Mouse (Mus musculus) lung, embryonic 14.5 days (tissue): ENCODE data around the gene Csnk1d. TPM values are rescaled to one million over a fixed set of nuclear protein-coding genes. Genes with fewer than 3 reads are reported as not detected.

Source experiments
- ATAC-seq: fragments of 200-750 bp; cut with Nextera tagmentation; 2 replicates; pipeline ENCODE4 v1.8.0; 2017; ENCODE audit warnings: mild to moderate bottlenecking, moderate TSS enrichment, moderate library complexity; ENCODE audit not compliant: insufficient read depth
- DNase-seq: peaks from one replicate; pipeline ENCODE4 v3.0.0-alpha.2; 2015
- H3K27ac ChIP-seq: fragments of 300-500 bp; sonication (generic); 2 replicates; pipeline ENCODE4 v1.5.1; 2014; ENCODE audit warnings: low read depth, mild to moderate bottlenecking, moderate library complexity
- H3K27me3 ChIP-seq: fragments of 300-500 bp; sonication (generic); 2 replicates; pipeline ENCODE4 v1.6.1; 2014; ENCODE audit warnings: low read length, control low read depth; ENCODE audit not compliant: insufficient read depth
- H3K36me3 ChIP-seq: fragments of 300-500 bp; sonication (generic); 2 replicates; pipeline ENCODE4 v1.6.1; 2014; ENCODE audit warnings: control low read depth; ENCODE audit not compliant: insufficient read depth
- H3K4me1 ChIP-seq: fragments of 300-500 bp; sonication (generic); 2 replicates; pipeline ENCODE4 v1.6.1; 2014; ENCODE audit warnings: antibody characterized with exemption, control low read depth; ENCODE audit not compliant: insufficient read depth
- H3K4me2 ChIP-seq: fragments of 300-500 bp; sonication (generic); 2 replicates; pipeline ENCODE4 v1.6.1; 2014; ENCODE audit warnings: mild to moderate bottlenecking
- H3K4me3 ChIP-seq: fragments of 300-500 bp; sonication (generic); 2 replicates; pipeline ENCODE4 v1.5.1; 2014; ENCODE audit warnings: low read depth, low read length
- H3K9ac ChIP-seq: fragments of 300-500 bp; sonication (generic); 2 replicates; pipeline ENCODE4 v1.6.1; 2014
- H3K9me3 ChIP-seq: fragments of 300-500 bp; sonication (generic); 2 replicates; pipeline ENCODE4 v1.6.1; 2016; ENCODE audit warnings: low read depth, low read length, control low read depth
- CTCF ChIP-seq: IDR thresholded peaks from 2 replicates; pipeline ENCODE4 v1.5.1; 2016; ENCODE audit warnings: antibody characterized with exemption, low read depth
- WGBS: fragments of 180-500 bp; shearing (Covaris S2); extraction: QIAGEN DNeasy Blood & Tissue Kit; methylation state at CpG from one replicate; pipeline ENCODE4 v1.1.7; 2014; 5-methylcytosine and 5-hydroxymethylcytosine counted together
- polyA plus RNA-seq: library from polyadenylated mRNA; unstranded; fragments of >200 nt; fragmentation: Nextera tagmentation; extraction: Ambion mirVana; gene quantifications from 2 replicates; pipeline ENCODE4 v1.2.1, GENCODE M21; 2014

The Csnk1d gene
- polyA plus RNA-seq, 1 experiment from 2014 or later: 89.8 TPM

DNA sequence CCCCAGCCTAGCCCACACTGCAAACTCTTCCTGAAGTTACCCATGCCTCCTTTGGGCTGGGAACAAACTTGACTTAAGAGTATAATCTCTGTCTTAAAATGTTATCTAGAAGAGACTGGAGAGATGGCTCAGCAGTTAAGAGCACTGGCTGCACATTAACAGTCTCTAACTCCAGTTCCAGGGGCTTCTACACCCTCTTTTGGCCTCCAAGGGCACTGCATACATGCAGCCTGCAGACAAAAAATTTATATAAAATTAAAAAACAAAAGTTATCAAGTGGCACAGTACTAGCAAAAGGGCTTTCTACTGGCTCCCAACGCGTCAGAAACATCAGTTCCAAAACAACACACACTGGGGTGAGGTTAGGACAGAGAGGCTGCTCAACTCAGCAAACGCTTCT lies 3.5 kb downstream of the Csnk1d start:
- TF ChIP-seq CTCF: no peak
- Histone ChIP-seq H3K4me2 (no peak overlapping the region), H3K9ac (0 out of 2 replicates have a peak overlapping the region, but pooled peaks have one; percentile 23), H3K4me3 (no peak overlapping the region), H3K27me3 (no peaks in the 10 kb centered on the region), H3K27ac (no peak overlapping the region), H3K4me1 (peaks cover 17% of the 10 kb centered on the region), H3K9me3 (no peaks in the 10 kb centered on the region), H3K36me3 (peaks cover 46% of the 10 kb centered on the region)
- ATAC-seq (no peak), DNase-seq (no peak)
- WGBS: 69% methylated on average over 3 of the region's 3 CpGs

GRCm38 (mm10) chr11:120984448-120985330 lies 6.4 kb downstream of the Csnk1d start:
- H3K27ac ChIP-seq: no peak overlapping the region
- no peak overlapping the region for H3K4me3 ChIP-seq
- DNase-seq (no peak), ATAC-seq (no peak)
- H3K9me3 ChIP-seq: no peaks in the 10 kb centered on the region
- H3K36me3 ChIP-seq: peaks cover 73% of the 10 kb centered on the region
- TF ChIP-seq CTCF: no peak
- H3K27me3 ChIP-seq: no peaks in the 10 kb centered on the region
- WGBS: 71% methylated on average over 4 of the region's 4 CpGs
- no peak overlapping the region for H3K9ac ChIP-seq
- H3K4me2 ChIP-seq: no peak overlapping the region
- peaks cover 7% of the 10 kb centered on the region for H3K4me1 ChIP-seq

GRCm38 (mm10) chr11:120982459-120982858 lies 8.7 kb downstream of the Csnk1d start:
- Histone ChIP-seq H3K27ac (no peak overlapping the region), H3K36me3 (peaks cover 92% of the 10 kb centered on the region), H3K9me3 (no peaks in the 10 kb centered on the region), H3K4me2 (no peak overlapping the region), H3K4me1 (no peaks in the 10 kb centered on the region), H3K4me3 (no peak overlapping the region), H3K9ac (no peak overlapping the region), H3K27me3 (no peaks in the 10 kb centered on the region)
- ATAC-seq: no peak
- DNase-seq: no peak
- no peak for TF ChIP-seq CTCF

DNA sequence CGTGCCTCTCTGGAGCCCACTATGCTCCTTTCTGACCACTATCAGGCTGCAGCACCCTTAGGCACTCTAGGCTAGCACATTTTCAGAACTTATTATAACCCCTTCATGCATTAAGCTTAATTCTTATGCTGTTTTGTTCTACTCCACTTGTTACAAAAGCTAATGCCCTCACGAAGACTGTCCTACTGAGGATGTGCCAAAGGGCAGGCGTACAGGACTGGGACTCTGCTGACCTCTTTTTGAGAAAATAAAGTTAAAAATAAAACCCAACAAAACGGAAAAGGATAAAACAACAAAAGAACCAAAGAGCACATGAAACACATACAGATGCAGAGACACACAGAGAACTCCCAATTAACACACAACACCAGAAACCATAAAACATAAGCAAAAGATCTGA lies 9.5 kb downstream of the Csnk1d start:
- H3K36me3 ChIP-seq: peaks cover 92% of the 10 kb centered on the region
- H3K4me1 ChIP-seq: no peaks in the 10 kb centered on the region
- no peak for ATAC-seq
- no peak for DNase-seq
- no peak for TF ChIP-seq CTCF
- H3K27me3 ChIP-seq: no peaks in the 10 kb centered on the region
- no peak overlapping the region for H3K4me2 ChIP-seq
- no peak overlapping the region for H3K27ac ChIP-seq
- H3K9me3 ChIP-seq: no peaks in the 10 kb centered on the region
- H3K9ac ChIP-seq: no peak overlapping the region
- H3K4me3 ChIP-seq: no peak overlapping the region
- 80% methylated on average over 4 of the region's 4 CpGs for WGBS

DNA sequence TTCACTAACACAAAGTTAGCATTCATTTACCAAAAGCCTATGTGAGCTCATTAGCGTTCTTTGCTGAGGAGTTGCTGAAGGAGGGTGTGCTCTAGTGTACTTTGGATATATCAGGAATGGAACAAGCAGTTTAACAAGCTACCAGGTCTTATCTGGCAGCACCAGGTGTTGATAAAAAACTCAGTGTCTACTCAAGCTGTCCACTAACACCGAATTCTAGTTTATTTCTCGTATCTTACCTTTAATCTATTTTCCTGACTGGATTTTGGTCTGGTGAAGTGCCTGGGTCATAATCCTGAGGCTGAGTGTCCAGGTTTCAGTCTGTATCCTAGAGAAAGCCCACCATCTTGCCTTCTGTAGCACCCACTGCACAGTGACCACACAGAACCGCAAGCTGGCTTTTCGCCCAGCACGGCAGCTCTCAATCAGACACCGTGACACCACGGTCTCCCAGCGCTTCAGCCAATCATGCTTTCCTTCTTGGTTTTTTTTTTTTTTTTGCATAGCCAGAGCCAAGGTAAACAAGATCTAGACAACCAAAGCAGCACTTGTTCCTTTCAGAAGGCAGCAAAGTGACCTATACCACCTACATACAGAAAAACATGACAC lies 10.6 kb downstream of the Csnk1d start:
- H3K36me3 ChIP-seq: peaks cover 91% of the 10 kb centered on the region
- H3K4me1 ChIP-seq: no peaks in the 10 kb centered on the region
- no peak overlapping the region for H3K4me2 ChIP-seq
- H3K27me3 ChIP-seq: no peaks in the 10 kb centered on the region
- no peak overlapping the region for H3K9ac ChIP-seq
- peak overlapping the region; percentile 10; the same call in 1 of the 2 replicates for H3K27ac ChIP-seq
- no peaks in the 10 kb centered on the region for H3K9me3 ChIP-seq
- WGBS: 64% methylated on average over 9 of the region's 9 CpGs
- ATAC-seq (no peak), DNase-seq (peak; percentile 30)
- no peak overlapping the region for H3K4me3 ChIP-seq
- TF ChIP-seq CTCF: no peak

DNA sequence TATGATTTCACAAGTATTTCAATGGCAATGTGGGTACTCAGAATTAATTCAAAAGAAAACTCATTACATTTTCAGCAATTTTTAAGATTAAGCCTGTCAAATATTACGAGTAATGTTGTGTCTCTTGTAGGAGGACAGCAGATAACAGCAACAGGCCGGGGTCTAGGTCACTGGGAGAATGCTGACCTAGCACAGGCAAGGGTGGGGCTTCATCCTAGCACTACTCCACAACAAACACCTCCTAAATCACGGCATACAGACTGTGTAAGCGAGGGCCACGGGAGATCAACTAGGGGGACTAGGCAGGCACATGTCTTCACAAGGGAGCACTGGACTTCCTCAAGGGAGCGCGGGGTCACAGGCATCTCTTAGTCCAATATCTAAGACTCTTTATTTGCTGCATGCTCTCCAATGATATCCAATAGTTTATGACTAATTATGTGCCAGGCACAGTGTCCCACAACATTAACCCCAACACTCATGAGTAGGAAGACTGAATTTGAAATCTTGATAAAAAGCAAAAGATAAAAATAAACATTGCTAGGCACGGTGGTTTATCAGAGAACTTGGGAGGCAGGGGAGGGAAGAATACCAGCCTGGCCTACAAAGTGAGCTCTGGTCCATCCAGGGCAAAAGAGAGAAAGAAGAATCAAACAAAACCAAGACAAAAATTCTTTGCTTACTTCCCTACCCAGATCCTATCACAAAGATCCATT lies 11.3 kb downstream of the Csnk1d start:
- no peak overlapping the region for H3K9ac ChIP-seq
- no peak overlapping the region for H3K4me3 ChIP-seq
- peaks cover 92% of the 10 kb centered on the region for H3K36me3 ChIP-seq
- no peak overlapping the region; the same call in 1 of the 2 replicates for H3K4me2 ChIP-seq
- H3K9me3 ChIP-seq: no peaks in the 10 kb centered on the region
- no peak for TF ChIP-seq CTCF
- DNase-seq (no peak), ATAC-seq (0 out of 2 replicates have a peak, but pooled peaks have one; percentile 17)
- H3K27ac ChIP-seq: no peak overlapping the region
- H3K4me1 ChIP-seq: no peaks in the 10 kb centered on the region
- H3K27me3 ChIP-seq: no peaks in the 10 kb centered on the region
- 54% methylated on average over 8 of the region's 8 CpGs for WGBS

GRCm38 (mm10) chr11:120973318-120973717 lies 17.8 kb downstream of the Csnk1d start:
- no peak for TF ChIP-seq CTCF
- Histone ChIP-seq H3K27me3 (no peaks in the 10 kb centered on the region), H3K36me3 (peaks cover 99% of the 10 kb centered on the region), H3K27ac (no peak overlapping the region), H3K9me3 (no peaks in the 10 kb centered on the region), H3K4me1 (no peaks in the 10 kb centered on the region), H3K4me2 (no peak overlapping the region), H3K9ac (no peak overlapping the region), H3K4me3 (no peak overlapping the region)
- DNase-seq: no peak
- no peak for ATAC-seq
- 75% methylated on average over 6 of the region's 6 CpGs for WGBS
